Mouse (Mus musculus): ENCODE results near the gene Skiv2l. TPM values are rescaled to one million over a fixed set of nuclear protein-coding genes. Genes with fewer than 3 reads are reported as not detected.

The Skiv2l gene
- total and polyA plus RNA-seq, 3 experiments: 22.0 to 50.5 (median 35.2) TPM

DNA sequence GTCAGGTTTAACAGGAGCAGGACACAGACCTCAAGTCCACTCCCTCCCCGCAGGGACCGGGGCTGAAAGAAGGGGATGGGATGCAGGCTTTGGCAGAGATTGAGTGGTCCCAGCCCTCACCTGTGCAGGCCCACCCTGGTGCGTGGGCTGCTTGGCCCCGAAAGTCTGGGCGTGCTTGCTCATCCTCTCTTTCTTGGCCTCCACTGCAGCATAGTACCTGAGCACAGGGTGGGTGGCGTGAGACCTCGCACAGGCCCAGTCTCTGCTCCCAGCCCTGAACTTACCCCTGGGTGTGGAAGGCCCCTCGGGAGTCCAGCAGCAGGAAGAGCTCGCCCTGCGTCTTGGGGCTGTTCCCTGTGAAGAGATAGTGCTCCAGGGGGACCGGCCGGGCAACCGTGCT, 5.1 kb downstream of the Skiv2l start:
- H3K9ac ChIP-seq (ENCODE audit: insufficient read depth, low read depth): no peak overlapping the region
- peaks cover 2 to 10% of the 10 kb centered on the region in 2 experiments; a peak in 3 of 4 replicates for H3K4me1 ChIP-seq (ENCODE audit: control insufficient read depth in 1 of 2, insufficient read depth in 2 of 2)
- no peak overlapping the region for H3K27ac ChIP-seq (ENCODE audit: insufficient read depth, low read depth)
- no peak overlapping the region for H3K4me3 ChIP-seq (replicated peaks in 1 of 3; ENCODE audit: low read depth in 2 of 3, low read length in 2 of 3, poor library complexity in 1 of 3)
- H3K9me3 ChIP-seq (replicated peaks; ENCODE audit: low read length): no peaks in the 10 kb centered on the region
- dilution Hi-C loops (cut with MboI; ENCODE audit: extremely low pct_ligation_motif_present, extremely low pct_unique_long_range_greater_than_20kb, low sequenced_read_pairs) (no loop called here), in situ Hi-C loops (cut with MboI; ENCODE audit: low pct_ligation_motif_present, low pct_unique_long_range_greater_than_20kb, low sequenced_read_pairs) (no loop called here)
- no peak for DNase-seq (ENCODE audit: extremely low read depth)
- H3K4me2 ChIP-seq (ENCODE audit: insufficient read depth, low read depth, poor library complexity, severe bottlenecking): no peak overlapping the region
- peaks cover 6% of the 10 kb centered on the region; the same call in 1 of the 2 replicates for H3K79me2 ChIP-seq (replicated peaks; ENCODE audit: control insufficient read depth, extremely low read depth, insufficient read depth, poor library complexity, severe bottlenecking)
- H3K27me3 ChIP-seq (replicated peaks): no peaks in the 10 kb centered on the region
- TF ChIP-seq ZMIZ1 (IDR thresholded peaks at IDR 0.05; ENCODE audit: low read depth, low read length): no peak
- TF ChIP-seq MXI1 (IDR thresholded peaks at IDR 0.05; ENCODE audit: low read depth, low read length): no peak
- TF ChIP-seq CTCF (conservative IDR thresholded peaks at IDR 0.05 in 1 of 2, IDR thresholded peaks at IDR 0.05 in 1 of 2; ENCODE audit: low read depth in 2 of 2, low read length in 2 of 2): no peak
- no peak for TF ChIP-seq E2F4 (IDR thresholded peaks at IDR 0.05; ENCODE audit: insufficient replicate concordance, low read depth, low read length)
- TF ChIP-seq USF2 (conservative IDR thresholded peaks at IDR 0.05; ENCODE audit: low read depth, low read length): no peak
- no peak for TF ChIP-seq UBTF (IDR thresholded peaks at IDR 0.05; ENCODE audit: low read depth, low read length)
- no peak for TF ChIP-seq MAX (IDR thresholded peaks at IDR 0.05; ENCODE audit: low read length)
- TF ChIP-seq BHLHE40 (IDR thresholded peaks at IDR 0.05; ENCODE audit: low read depth, low read length): no peak
- no peak for TF ChIP-seq MEF2A (IDR thresholded peaks at IDR 0.05; ENCODE audit: borderline replicate concordance, low read depth, low read length)
- TF ChIP-seq ZNF384 (IDR thresholded peaks at IDR 0.05; ENCODE audit: low read depth, low read length): no peak
- TF ChIP-seq POLR2AphosphoS2 (IDR thresholded peaks at IDR 0.05; ENCODE audit: low read depth, low read length): no peak
- TF ChIP-seq EP300 (IDR thresholded peaks at IDR 0.05; ENCODE audit: low read length): no peak
- TF ChIP-seq JUN (IDR thresholded peaks at IDR 0.05; ENCODE audit: insufficient read depth, low read depth, low read length): no peak
- TF ChIP-seq ETS1 (conservative IDR thresholded peaks at IDR 0.05; ENCODE audit: low read depth, low read length): no peak
- TF ChIP-seq MAZ (IDR thresholded peaks at IDR 0.05; ENCODE audit: low read depth, low read length): no peak
- TF ChIP-seq GABPA (IDR thresholded peaks at IDR 0.05; ENCODE audit: insufficient replicate concordance, low read depth, low read length): no peak
- H3K36me3 ChIP-seq (replicated peaks in 1 of 2; ENCODE audit: control insufficient read depth in 1 of 2, insufficient read depth in 1 of 2, low read length in 1 of 2): peaks cover 76 to 89% of the 10 kb centered on the region in 2 experiments

DNA sequence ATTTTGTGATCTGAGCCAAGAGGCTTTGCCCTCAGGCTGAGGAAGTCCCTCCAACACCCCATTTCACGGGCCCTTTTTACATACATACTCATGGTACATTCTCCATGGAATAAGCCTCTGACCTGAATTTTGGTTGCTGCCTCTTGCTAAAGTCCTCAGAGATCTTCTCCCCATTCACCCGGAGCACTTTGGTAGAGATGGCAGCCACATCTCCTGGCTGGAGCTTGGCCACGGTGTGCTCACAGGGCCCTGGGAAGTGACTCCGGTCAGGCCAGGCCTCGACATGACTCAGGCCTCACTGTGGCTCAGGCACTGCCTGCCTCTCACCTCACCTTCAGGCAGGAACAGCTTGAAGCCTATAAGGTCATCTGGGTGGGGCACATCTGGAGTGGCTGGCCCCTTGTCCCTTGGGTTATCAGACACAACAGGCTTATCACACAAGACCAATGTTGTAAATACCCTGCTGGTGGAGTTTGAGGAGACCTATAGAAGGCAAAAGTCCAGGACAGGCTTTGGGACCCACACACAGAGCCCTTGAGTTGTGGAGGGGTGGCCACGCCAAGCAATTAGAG, 9.2 kb downstream of the Skiv2l start:
- dilution Hi-C loops (cut with MboI; ENCODE audit: extremely low pct_ligation_motif_present, extremely low pct_unique_long_range_greater_than_20kb, low sequenced_read_pairs) (no loop called here), in situ Hi-C loops (cut with MboI; ENCODE audit: low pct_ligation_motif_present, low pct_unique_long_range_greater_than_20kb, low sequenced_read_pairs) (no loop called here)
- Histone ChIP-seq H3K79me2 (replicated peaks; ENCODE audit: control insufficient read depth, extremely low read depth, insufficient read depth, poor library complexity, severe bottlenecking) (0 out of 2 replicates have a peak, but pooled peaks cover 3% of the 10 kb centered on the region), H3K9ac (ENCODE audit: insufficient read depth, low read depth) (no peak overlapping the region), H3K9me3 (replicated peaks; ENCODE audit: low read length) (no peaks in the 10 kb centered on the region), H3K27ac (ENCODE audit: insufficient read depth, low read depth) (no peak overlapping the region), H3K27me3 (replicated peaks) (no peaks in the 10 kb centered on the region), H3K4me1 (ENCODE audit: control insufficient read depth in 1 of 2, insufficient read depth in 2 of 2) (peaks cover 6 to 19% of the 10 kb centered on the region in 2 experiments; a peak in 3 of 4 replicates), H3K4me2 (ENCODE audit: insufficient read depth, low read depth, poor library complexity, severe bottlenecking) (no peak overlapping the region), H3K36me3 (replicated peaks in 1 of 2; ENCODE audit: control insufficient read depth in 1 of 2, insufficient read depth in 1 of 2, low read length in 1 of 2) (peaks cover 67 to 81% of the 10 kb centered on the region in 2 experiments), H3K4me3 (replicated peaks in 1 of 3; ENCODE audit: low read depth in 2 of 3, low read length in 2 of 3, poor library complexity in 1 of 3) (no peak overlapping the region)
- TF ChIP-seq ZKSCAN1 (IDR thresholded peaks at IDR 0.05; ENCODE audit: borderline replicate concordance, low read depth, low read length) (no peak), ZC3H11A (IDR thresholded peaks at IDR 0.05; ENCODE audit: low read depth, low read length) (no peak), ZNF384 (IDR thresholded peaks at IDR 0.05; ENCODE audit: low read depth, low read length) (no peak), NELFE (IDR thresholded peaks at IDR 0.05; ENCODE audit: low read depth, low read length) (no peak)
- no peak for DNase-seq (ENCODE audit: extremely low read depth)
